Mouse (Mus musculus) adipocyte (in vitro differentiated cells): ENCODE data around the gene Ctr9.

Experiments
- DNase-seq: peaks from one replicate; pipeline ENCODE4 v3.0.0-alpha.2; 2016; ENCODE audit warnings: low spot score

Ctr9 gene

DNA sequence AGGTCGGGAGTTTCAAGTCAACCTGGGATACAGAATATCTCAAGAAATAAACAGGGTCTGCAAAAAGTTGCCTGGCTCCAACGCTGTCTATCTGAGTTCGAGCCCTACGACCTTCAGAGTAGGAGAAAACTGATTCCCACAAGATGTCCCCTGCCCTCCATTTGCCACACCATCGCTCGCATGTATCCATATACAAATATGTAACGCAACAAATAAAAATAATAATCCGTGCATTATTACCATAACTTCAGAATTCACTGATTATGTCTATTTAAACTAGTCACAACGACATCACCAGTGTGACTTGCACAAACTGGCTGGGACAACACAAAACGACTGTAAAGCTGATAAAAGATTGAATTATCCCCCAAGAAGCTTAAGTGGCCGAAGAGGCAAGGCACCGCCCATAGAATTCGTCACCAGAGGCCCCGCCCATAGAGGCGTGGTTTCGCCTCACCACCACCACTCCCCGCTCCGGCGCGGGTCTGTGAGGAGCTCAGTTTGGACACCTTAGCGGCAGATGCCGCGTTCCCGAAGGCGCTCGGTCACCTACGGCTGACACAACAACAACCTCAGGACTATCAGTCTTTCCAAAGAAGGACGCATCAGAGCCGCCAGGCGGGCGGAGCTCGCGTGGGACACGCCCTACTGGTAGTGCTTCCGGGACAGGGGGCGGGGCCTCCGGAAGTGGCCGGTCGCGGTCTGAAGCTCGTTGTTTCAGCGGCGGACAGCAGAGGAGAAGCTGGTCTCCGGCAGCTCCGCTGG lies at the start of gene Ctr9:
Gene Ctr9, plus strand, starts transcription at position 671 of the 765 bp plus-strand sequence.
- DNase-seq = peak; percentile 85

DNA sequence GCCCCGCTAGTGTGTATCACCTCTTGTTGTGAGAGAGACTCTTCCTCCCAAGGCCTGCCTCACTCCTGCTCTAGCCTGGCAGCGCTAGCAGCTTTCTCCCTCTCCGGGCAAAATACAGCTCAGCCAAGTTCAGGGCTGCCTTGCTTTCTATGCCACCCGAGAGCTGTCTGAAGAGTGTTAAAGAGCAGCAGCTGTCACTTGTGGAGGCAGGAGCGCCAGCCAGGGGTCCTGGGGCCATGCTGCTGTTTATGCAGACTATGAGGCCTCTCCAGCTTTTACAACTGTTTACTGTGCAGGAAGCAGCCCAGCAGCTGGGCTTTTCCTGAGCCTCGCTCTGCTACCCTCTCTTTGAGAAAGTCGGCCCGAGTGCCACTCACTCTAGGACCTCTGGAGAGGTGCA lies 47.7 kb upstream of the Ctr9 start:
- DNase-seq = no peak

DNA sequence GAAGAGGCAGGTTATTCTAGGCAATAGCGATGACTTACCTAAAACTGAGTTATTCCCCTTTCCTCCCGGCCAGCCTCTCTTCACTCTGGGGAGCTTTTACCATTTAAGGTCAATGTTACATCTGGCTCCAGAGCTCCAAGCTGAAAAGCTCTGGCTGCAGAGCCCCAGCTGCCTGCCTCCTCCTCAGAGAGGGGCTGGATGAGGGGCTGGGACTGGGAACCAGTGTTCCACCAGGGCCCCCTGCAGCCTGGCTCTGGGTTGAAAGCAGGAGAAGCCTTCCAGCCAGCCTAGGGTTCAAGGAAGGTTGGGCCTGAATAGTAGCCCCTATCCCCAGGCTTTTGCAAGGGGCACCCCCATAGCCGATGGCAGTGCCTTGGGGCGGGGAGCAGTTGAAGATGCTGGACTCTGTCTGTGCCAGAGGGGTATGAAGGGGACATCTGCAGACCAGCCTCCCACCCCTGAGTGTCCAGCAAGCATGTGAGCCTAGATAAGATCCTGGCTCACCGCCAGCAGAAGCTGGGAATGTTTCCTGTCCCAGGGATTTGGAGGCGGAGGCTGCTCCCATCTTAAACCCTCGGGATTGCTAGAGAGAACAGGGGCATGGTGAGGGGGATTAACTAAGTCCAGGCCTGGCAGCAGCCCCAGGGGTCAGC lies 46.6 kb upstream of the Ctr9 start, which contains the start of gene Mrvi1:
Gene Mrvi1, minus strand, starts transcription at position 409 of the 653 bp plus-strand sequence.
- peak; percentile 34 for DNase-seq

DNA sequence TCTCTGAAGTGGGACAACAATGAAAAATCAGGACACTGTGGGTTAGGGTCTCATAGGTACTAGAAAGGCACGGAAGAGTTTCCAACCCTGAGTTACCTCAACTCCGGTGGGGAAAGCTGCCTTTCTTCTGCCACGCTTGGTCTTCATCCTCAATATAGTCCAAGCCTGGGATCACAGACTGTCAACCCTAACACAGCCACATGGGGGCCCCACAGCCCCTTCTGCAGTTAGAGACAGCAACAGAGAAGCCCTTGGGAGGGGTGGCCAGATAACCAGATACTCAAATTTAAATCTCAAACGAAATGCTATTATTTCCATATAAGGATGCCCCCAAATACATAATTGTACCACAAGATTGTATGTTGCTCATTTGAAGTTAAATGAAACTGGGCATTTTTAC lies 46.0 kb upstream of the Ctr9 start:
- peak; percentile 45 for DNase-seq

DNA sequence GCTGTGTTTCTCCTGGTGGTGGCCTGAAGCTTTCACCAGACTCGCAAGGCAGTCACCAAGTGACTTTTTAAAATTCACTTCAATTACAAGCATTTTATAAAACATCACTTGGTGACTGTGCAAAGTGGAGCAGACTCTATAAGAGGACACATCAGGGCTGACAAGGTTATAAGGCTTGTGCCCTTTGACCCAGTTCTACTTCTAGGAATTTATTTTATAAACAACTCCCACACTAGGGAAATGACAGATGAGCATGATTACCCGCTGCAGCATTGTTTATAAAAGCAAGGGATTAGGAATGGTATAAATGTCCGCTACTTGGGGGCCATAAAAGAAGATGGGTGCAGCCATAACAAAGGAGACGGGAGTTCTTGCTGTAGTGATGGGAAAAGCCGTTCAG lies 45.1 kb upstream of the Ctr9 start:
- DNase-seq = no peak

DNA sequence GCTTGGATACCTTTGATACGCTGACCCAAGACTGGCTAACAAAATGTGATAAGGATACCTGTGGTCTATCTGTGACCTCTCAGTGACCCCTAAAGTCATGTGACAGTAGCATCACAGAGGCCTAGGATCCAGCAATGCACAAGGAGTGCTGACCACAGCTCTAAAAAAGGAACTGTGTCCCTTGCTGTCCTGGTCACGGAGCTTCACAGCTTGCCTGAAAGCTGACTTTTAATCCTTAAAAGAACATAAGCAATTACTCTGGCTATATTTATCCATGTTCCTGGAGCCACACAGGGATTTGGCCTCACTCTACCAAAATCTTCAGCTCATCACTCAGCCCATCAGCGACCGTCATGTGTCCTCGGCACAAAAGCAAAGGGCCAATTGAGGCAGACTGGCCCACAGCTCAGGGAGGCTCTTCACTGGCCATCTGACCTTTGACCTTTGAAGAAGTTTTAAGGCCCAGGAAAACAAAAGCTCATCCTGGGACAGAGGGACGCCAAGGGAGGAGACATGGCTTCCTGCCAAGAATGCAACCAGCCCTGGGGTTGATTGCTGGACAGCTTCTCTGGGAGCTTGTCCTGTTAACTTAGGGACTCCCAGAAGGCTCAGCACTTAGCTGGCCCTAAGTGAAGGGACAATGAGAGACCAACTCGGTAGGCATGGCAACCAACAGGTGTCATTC lies 43.0 kb upstream of the Ctr9 start:
- peak; percentile 49 for DNase-seq

DNA sequence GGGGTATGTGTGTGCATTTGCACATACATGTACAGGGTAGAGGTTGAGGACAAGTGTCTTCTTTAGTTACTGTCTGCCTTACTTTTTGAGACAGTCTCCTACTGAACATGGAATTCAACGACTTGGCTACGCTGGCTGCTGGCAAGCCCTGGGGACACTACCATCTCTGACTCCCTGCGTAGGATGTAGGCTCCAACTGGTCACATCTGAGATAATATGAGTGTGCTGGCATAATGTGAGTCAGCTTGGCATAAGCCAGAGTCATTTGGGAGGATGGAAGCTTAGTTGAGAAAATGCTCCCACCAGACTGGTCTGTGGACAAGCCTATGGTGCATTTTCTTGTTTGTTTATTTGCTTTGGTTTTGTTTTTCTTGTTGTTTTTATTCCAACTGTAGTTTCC lies 40.7 kb upstream of the Ctr9 start:
- DNase-seq = no peak

DNA sequence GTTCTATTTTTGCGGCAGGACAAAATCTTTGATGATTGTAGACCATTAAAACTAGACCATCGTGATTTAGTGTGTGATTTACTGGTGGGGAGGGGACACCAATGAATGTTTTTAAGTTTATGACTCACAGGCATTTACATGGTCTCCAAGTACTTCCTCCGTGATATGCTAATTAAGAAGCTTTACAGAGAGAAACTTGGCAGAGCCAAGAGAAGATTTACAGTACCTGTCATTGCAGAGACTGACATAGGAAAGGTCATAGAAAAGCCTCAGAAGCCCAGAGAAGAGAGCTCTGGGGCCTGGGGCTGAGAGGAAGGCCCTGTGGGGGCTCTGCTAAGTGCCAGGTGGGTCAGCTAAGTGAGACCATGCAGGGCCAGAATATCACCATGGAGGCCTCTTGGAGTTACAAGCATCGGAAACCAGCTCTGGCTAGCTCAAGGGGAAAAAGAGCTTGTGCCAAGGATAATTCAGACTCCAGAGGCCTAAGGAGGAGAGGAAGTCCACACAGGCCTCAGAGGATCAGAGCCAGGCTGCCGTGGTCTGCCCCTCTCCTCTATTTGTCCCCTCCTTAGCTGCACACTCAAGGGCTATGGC lies 39.4 kb upstream of the Ctr9 start:
- DNase-seq = no peak

DNA sequence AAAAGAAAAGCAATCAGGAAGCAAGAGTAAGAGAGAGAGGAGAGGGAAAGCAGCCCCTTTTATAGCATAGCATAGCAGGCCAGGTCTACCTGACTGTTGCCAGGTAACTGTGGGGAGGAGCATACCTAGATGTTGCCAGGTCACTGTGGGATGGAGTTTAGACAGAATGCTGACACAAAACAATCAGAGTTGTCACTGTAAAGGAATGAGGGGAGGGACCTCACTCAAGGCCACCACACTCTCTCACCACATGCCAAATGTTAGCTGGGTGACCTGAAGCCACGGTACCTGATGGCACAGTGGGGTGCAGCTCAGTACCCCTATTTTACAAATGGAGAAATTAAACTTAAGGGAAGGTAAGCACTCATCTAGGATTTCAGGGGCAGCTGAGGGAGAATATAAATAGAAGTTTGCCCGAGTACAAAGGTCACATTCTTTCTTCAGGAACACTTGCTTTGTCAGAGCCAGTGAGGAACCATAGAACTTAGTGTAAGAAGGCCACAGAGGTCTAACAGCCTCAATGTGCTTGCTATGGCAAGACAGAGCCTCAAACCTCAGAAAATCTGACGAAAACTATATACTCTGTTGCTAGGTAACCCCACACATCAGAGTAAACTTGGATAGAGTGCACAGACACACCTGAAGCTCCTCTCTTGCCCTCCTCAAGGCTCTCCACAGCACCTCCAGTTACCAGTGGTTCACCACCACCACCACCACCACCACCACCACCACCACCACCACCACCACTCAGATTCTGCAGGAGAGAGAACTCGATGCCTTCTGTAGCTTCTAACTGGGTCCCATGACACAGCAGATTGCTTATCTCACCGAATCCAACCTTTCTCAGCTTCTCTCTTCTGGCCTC lies 38.2 kb upstream of the Ctr9 start:
- DNase-seq = no peak

DNA sequence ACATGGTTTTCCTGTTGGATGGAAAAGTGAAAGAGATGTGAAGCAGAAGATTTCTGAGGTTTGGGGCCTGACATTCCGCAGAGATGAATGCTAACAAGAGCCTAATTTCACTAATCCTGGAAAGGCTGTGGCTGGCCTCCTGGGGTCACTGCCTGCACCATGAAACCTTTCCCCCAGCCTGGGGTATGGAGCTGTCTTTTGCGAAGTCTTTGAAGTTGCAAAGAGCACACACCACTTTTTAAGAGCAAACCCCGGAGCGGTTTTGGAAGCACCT lies 37.6 kb upstream of the Ctr9 start:
- no peak for DNase-seq

DNA sequence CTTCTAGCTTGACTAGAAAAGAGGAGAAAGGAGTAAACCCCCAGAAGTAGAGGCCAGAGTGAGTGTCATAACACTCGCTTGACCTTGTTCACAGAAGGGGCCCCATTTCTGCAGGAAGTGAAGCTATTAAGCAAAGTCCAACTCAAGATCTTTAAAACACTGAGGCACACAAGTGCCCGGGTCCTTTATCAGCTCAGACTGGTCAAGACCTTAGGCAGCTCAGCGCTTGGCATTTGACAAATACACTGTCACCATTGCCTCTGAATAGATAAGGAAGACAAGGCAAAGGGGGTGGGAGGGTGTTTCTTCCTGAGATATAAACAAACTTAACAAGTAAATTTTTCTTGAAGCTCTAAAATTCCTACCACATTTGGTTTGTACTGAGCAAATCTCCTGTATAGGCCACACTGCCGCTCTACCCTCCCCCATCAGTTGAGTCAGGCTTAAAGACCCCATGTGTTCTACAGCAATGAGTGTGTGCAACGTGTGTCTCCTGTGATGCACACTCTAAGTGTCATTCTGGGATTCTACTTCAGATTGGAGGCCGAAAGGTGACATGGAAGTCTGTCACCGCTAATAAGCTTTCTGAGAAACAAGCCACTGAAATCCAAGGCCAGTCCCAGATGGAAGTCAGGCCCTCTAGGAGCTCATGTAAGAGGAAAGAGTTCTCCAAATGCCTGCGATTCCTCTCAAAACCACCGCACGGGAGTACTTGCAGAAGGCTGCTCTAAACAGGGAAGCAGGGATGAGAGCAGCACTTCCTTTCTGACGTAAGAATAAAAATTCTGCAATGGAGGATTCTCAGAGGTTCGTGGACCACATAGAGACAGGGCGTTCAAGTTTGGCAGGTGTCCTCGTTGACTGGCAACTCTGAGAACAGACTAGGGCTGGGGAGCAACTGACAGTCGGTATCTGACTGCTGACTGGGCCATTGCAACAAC lies 29.6 kb upstream of the Ctr9 start:
- no peak for DNase-seq

DNA sequence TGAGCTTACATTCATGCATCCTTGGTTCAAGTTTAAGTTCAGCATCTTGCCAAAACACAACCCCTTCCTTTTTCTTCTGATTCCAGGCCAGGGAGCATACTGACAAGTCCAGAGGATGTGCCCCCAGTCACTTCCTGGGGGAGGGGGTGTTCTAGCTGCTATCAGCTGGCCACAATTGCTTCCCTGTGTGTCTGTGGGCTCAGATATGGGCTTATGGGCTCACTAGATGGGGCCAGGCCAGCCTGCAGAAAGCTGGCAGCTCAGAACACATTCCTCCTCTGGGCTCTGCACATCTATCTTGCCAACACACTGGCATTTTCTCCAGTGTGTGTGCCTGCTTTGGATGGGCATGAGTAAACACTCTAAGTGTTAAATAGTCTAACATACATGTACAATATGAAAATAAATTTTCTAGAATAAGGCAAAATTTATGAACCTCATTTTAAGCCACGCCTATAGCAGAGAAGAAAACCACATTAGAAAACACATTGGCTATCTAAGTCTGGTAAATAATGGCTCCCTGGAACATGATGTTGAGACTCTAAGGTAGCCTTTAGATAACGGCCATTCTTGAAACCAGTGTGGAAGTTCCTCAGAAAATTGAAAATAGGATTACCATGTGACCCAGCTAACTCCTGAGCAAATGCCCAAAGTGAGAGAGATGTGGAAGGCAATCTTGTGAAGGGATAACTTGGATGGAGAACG lies 24.5 kb upstream of the Ctr9 start:
- no peak for DNase-seq

DNA sequence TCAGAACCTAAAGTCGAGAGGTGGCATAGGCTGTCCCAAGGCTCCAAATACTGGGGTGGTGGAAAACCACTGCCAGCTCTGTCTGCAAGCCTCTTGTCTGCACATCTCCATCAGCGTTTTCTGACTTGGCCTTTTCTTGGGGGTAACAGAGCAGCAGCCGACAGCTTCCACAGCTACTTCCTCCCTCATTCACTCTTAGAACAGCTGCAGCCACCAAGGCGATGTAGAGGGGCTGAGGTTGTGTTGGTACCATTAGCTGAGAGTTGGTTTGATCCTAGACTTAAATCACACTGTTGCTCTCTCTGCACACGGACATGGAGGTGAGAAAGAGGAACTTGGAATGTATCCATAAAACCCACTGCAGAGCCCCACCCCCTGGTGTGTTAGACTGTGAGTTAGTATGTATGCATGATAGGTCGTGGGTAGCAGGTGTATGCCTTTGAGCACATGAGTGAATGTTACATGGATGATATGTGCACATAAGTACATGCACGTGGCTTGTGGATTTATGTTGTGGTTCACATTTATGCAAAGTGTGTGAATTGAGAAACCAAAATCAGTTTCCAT lies 14.6 kb upstream of the Ctr9 start:
- no peak for DNase-seq

DNA sequence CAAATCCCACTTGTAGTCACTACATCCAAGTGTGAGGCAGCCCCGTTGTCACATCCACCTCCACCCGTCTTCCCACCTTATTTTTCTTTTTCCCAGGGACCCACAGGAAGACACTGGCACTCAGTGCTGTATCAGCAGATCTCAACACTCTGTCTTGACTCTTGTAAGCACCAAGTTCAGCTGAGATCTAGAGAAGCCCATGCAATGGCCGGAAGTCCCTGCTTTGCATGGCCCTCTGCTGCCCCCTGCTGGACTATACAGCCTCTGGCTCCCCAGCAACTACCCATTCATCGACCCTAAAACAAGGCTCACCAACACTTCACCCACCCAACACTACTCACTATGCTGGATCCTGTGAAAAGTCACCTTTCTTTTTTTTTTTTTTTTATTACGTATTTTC lies 13.9 kb upstream of the Ctr9 start:
- DNase-seq = peak; percentile 87

DNA sequence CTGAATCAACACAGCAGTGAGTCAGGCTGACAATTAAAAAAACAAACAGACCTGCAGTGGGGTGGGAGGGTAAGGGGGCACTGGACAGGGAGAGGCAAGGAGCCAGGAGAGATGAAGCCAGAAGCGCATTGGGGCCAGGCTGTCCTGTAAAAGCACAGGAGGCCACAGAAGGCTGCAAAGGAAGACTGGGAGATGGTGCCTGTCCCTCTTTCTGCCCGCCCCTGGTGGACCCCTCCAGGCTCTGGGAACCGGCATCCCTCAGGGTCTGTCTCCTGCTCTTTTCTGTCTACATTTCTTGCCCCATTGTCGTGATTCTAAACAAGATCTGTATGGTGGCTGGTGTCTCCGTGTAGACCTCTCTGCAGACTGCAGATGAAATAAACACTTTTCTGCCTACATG lies 13.0 kb upstream of the Ctr9 start:
- no peak for DNase-seq

DNA sequence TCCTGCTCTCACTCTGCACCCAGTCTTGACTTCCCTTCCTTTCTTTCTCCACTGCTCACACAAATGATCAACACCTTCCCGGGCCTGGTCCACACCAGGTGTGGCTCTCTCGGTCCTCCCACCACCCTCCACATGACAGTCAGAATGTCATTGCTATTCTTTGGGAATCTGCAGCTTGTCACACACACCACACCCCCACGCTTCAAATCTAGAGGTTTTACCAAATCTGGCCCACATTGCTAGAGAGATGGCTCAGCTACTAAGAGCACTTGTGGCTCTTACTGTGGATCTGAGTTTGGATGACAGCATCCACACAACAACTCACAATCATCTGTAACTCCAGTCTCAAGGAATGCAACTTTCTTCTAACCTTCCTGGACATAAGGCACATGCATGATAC lies 11.8 kb upstream of the Ctr9 start:
- DNase-seq = no peak

DNA sequence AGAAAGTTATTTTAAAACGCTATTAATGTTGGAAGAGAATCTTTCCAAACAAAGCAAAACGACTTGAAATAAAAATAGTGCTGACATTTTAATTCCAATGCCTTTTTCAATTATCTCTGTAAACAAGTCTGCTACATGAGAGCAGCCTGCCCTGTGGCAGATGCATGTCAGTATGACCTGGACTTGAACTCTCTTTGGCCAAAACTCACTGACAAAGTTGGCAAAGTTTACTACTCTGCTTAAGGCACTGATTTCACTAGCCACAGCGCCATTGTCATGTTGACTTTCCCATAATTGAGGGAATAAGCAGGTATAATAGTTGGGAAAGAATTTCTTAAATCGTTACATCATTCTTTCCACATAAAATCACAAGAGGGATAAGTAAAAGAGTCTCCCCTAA lies 7.9 kb upstream of the Ctr9 start:
- DNase-seq = peak; percentile 50

DNA sequence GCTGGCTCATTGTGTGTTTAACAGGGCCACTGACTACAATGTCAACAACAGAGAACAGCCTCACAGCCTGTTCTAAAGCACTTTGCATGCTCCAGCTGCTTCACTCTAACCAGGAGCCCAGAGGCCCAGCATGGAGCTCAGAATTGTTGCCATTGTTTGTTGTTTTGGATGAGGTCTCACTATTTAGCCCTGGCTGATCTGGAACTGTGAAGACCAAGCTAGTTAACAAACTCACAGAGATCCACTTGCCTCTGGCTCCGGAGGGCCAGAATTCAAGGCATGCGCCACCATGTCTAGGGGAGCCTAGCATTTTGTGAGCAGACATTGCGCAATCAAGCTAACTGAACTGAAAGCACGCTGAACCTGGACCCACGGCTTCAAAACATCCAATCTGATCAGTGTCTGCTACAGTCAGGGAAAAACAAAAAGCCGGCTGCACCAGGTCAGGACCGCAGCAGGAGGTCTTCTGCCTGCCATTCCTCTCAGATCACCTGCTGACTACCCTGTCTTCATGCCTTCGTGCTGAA lies 4.6 kb upstream of the Ctr9 start:
- DNase-seq = no peak

DNA sequence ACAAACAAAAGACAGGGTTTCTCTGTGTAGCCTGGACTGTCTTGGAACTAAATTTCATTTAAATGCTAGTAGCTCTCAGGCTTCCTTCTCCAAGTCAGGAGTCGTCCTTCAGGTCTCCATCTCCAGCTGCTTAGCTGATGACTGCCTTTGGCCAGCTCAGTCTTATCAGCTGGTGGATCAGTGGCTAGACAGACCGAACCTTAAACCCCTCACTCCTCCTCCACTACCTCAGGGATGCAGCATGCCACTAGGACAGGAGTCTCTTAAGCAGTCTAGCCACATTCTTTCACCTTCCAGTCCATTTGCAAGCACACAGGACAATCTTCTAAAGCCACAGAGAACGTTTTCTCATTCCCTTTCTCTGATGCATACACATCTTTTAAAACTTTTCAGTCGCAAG lies 3.8 kb upstream of the Ctr9 start:
- DNase-seq = no peak
